Mouse (Mus musculus) yolk sac, embryonic 10.5 days (tissue): ENCODE data around the gene Ino80d.
A peak's percentile ranks its signal among the peaks of the same experiment; 100 is the strongest.

ENCODE experiments used
- DNase-seq: peaks from one replicate; pipeline ENCODE4 v3.0.0-alpha.2; 2017; ENCODE audit warnings: low spot score

The Ino80d gene

DNA sequence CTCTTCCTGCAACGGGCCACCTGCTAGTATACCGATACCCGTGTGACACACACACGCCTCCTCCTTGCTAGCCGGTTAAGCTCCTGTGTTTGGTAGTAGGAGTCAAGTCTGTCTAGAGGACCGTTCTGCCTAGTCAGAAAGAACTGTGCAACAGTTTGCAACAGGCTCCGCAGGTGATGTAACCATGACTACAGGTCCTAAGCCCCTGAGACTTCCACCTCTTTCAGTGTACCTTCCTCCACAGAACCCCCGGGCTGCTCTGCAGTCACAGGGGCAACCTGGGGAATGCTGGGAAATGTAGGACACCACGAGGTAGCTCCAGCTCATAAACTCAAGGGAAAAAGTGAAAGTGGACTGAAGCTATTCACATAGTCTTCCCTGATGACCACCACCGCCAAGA lies 123.4 kb downstream of the Ino80d start:
- no peak for DNase-seq

DNA sequence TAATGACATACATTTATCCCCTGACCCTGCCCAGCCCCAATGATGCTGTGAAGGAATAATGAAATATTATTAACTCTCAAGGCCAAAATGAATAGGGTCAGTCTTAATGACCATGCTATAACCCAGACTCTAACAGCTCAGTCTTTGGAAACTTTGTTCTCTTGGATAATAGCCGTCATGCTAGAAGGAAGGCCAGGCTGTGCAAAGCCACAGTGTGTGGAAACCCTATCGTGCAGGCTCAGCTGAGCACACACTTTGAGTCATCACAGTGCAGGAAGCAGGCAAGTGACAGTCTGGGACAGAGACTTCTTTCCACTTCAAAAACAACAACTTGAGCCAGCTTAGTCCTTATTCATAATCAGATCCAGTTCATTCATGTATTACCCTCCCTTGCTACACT lies 126.9 kb downstream of the Ino80d start:
- DNase-seq = no peak

DNA sequence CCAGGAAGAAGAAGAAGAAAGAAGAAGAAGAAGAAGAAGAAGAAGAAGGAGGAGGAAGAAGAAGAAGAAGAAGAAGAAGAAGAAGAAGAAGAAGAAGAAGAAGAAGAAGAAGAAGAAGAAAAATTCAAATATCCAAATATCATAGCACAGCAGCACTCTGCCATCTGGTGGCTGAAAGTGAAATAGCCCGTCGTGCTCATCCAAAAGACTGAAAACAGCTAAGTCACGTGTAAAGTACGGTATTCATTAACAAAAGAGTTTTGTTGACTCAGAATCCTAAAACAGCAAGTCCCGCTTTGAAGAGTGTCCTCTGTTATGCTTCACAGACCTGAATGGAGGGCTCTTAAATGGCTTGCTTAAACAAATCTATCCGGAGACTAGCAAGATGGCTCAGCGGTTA lies 128.2 kb downstream of the Ino80d start:
- DNase-seq = no peak

DNA sequence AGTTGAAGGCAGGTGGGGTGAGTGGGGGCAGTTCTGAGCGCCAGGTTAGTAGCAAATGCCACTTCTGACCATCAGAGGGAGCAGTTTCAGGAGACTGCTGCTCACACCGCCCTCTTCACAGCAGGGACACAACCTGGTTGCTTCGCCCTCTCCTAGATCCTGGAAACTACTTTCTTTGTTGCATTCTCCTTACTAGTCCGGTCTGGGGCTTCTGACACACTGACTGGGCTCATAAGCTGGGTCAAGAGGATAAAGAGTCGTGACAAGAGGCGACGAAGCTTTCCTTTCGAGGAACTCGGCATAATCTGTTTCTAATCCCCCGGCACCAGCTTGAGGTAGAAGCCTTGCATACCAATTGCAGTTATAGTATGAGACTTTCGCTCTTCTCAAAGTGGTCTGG lies 129.9 kb downstream of the Ino80d start:
- peak; percentile 50 for DNase-seq

DNA sequence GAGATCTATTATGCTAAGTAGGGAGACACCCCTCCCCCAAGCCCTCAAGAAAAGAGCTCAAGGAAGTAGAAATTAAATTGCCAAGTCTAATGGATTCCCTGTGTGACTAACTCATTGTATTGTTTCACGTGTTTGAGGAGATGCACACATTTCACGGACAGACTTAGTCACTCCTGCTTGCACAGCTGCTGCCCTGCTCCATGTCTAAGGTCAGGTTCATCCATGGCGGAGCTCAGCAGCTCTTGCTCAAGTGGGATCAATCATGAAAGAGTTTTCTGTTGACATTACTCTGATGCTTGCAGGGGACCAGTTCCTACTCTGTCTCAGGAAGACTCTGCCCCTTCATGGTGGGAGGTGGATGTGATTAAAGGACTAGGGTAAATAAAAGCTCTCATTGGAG lies 137.7 kb downstream of the Ino80d start:
- no peak for DNase-seq

DNA sequence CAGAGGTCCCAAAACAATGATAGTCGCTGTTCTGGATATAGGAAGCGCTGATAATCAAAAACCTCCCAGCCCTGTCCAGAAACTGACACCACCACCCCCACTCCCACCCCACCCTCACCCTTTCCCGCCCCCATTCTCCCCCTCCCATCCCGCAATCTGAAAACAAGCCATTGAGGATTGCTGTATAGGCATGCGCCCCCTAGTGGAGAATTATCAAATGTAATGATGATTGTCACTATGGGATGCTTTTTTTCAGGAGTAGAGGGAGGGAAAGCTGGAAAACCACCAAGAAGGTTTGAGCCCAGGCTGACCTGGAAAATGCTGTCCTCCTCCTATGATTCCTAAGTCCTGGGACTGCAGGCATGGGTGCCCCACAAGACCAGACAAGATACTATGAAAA lies 147.6 kb downstream of the Ino80d start:
- peak; percentile 15 for DNase-seq

DNA sequence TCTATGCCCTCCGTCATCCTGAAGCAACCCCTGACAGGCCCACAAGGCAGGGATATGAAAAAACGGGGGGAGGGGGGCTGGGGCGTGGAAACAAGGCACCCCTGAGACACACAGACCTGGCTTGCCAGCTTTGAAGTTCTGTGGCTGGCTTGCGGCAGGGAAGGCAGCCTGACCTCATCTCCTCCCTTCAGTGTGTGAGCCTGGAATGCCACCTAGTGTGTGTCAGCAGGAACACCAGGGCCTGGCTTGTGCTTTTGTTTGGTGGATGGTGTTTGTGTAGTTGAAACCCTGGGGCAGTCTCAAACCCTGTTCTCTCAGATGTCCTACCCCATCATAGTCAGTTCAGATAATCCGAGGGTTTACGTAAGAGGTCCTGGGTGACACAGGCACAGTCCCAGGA lies 150.2 kb downstream of the Ino80d start:
- DNase-seq = peak; percentile 55

DNA sequence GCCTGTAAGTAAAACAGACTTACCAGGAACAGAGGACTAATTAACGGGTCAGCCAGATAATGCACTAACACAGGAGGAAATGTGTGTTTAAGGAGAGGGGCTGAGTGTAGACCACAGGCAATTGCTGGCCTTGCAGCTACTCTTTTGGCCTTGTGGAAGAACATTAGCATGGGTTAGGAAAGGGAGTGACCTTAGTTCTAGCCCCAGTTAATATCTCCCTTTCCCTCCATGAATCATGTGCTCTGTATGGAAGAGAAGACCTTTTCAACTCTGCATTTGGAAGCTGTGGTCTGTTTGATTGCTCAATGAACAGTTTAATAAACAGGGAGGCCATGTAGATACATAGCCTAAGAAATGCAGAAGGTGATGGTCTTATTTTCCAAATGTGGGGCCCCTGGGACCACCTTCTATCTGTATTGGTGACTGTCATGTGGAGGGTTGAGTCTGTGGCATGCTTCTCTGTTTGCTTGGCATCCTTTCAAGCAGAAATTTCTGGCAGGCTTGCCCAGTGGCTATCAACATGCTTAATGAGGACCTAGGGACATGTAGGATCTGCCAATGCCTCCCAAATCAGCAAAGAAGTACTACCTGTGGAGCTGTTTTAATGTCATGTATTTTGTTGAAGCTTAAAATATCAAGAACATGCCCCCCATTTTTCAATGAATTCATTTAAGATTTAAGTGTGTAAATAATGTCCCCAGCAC lies 157.4 kb downstream of the Ino80d start:
- DNase-seq = no peak

DNA sequence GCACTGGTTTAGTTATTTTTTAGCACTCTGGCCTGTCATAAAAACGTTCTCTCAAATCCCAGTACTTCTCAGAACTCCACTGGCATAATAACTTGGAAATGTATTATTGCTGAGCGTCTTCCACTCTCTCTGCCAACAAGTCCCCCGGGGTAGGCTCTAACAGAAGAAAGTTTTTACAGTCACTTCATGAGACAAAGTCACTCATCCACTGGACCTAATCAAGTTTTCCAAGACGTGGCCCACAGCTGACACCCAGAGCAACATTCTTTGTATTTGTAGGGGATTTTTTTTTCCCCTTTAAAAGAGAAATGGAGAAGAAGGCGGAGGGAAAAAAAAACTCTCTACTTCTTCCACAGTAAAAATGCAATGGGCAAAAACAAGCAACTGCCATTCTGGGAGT lies 157.9 kb downstream of the Ino80d start:
- DNase-seq = no peak

DNA sequence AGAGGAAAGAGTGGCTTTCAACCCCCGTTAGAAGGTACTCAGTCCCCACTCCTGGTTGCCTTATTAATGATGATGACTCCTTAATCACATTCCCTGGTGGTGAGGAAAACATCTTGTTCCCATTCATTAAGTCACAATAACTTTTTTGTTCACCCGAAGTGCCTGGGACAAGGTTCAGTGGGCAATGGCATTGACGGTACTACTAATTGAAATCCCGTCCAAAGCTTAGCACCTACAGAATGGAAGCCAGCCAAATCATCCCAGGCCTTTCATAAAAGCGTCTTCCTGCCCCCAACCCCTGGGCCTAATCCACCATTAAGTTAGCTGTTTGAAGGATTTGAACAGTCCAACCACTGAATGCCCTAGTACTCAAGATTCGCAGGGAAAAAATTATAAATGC lies 159.1 kb downstream of the Ino80d start:
- DNase-seq = no peak

DNA sequence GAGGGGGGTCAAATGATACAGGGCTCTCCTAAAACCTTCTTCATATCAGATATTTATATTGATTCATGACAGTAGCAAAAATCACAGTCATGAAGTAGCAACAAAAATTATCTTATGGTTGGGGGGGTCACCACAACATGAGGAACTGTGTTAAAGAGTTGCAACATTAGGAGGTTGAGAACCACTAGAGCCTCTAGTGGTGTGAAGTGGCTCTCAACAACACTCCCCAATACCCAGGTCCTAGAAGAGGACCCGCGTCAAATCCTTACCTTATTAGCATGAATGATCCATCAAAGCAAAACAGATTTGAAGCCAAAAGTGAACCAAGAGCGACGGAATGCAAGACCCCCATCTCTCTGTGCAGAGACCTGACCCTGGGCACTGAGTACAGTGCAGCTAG lies 161.4 kb downstream of the Ino80d start:
- DNase-seq = no peak

DNA sequence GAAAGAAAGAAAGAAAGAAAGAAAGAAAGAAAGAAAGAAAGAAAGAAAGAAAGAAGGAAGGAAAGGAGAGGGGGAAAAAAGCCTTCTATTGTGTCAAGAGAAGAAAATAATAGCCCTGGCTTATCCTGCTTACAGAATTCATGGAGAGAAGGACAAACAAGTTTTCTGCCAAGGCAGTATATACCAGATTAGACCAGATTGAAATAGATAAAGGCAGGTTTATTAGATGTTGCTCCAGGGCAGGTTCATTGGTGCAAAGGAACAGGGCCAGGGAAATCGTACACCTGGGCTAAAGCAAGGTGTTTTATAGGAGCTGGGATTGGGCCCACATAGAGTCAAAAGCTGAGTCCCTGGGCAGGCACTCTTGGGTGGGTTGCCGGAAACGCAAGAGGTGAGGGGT lies 162.1 kb downstream of the Ino80d start:
- DNase-seq = no peak

DNA sequence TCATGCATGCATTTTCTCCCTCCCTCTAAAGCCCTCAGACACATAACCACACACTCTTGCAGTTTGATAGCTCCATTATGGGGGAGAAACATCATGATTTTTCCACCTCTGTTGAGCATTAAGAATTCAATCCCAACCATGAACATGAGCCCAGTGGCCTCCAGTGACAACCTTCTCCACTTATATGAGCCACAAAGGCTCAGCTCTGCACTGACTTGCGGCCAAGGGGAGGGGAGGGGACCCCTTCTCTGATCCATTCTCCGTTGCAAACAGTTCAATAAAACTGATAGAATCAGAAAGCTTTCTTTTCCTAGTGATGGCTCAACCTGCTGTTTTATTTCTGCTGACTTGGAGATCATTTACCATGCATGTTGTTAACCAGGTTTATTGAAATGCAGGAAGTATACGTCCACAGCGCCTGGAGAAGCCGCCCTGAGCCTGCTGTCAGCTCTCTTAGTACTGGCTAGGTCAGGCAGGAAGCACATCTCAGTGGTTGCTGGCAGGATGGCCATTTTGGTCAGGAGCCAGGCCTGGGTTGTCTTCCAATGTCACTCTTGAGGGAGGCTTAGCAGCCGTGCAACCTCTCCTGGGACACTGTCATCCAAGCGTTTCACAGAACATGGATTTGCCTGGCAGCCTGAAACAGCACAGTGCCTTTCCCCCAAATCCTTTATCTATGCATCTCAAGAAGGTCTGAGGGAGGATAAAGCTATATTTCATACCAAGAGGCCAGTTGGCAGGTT lies 163.2 kb downstream of the Ino80d start:
- DNase-seq = no peak

DNA sequence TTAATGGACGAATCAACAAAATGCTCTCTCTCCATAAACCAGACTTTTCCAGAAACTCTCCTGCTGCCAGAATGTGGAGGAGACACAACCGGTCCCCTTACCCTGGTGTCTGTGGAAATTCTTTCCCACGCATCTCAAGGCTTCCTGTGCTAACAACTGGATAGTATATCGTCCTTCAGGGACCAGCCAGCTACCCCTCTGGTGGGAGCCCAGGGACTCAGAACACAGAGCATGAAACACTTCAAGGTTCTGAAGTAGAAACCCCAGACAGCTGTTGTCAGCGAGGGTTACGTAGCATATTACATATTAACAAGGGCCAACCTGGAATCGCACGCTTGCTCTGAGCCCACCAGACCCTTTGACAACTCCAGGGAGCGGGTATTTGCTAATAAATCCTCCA lies 163.9 kb downstream of the Ino80d start:
- DNase-seq = no peak

DNA sequence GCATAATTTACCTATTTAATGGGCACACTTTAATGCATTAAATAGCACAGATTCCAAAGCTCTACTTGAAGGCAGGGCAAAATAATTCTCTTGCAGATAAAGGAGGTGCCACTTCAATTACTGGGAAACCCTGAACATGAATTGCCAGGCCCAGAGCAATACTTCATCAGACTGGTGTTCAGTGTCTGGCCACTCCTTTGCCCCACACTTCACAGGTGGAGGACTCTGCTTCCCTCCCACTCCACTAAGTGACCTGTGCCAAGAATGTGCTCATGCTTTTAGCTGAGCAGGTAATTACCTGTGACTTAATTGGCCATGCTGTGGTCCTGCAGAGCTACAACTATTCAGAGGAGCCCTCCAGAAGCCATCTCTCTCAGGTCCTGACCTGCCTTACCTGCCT lies 166.7 kb downstream of the Ino80d start:
- DNase-seq = no peak

DNA sequence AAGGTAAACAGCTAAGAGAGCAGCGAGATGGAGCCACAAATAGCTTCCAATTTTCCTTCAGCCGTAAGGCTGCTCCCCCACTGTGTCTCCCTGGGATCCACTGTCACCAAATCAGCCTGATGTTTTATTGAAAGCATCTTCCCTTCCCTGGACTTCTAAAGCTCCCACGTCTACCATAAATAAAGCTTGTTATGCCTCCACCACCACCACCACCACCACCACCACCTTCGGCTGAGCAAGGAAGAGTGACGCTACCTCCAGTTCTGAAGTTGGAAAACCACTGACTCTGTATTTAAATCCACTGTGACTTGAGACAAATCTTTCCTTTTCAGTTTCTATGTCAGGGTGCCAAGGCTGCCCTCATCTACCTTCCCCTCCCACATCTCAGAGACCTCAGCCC lies 167.5 kb downstream of the Ino80d start:
- DNase-seq = no peak

DNA sequence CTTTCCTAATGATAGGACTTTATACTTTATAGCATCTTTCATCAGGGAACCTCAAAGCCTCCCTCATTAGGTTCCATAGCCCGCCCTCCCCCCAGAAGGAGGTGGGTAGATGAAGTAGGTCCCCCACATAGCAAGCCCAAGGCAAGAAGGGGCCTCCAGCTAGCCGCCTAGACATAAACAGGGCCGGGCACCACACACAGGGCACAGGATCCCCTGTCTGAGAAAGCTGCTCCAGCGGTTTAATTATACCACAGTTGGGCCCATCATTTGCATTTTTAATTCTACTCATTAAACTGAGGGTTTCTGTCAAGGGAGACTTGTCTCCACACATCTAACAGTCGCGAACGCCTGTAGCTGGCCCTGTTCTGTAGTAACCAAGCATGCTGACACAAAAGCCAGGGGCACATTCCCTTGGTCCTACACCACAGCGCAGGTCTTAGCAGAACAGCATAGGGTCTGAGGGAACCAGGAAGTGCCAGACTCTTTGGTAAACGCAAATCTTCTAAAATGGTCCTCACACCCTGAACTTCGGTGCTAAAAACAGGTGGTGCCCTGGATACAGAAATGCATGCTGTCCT lies 179.6 kb downstream of the Ino80d start:
- DNase-seq = no peak

DNA sequence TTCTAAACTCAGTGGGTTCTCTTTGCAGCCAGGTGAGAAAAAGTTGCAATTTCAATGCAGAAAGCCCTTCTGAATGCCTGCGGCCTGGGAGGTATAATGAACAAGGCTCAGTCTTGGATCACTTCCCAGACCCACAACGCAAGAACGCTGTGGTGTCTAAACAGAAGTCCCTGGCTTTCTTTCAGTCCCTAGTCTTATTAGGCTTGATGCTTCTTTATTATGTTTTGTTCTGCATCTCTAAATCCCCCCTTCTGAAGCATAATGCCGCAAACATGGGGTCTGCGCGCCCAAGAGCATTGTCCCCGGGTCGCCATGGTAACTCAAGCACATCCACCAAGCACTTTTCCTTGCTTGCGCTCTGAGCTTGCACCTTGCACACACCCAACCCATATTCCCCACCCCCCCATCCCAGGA lies 180.4 kb downstream of the Ino80d start:
- DNase-seq = no peak

DNA sequence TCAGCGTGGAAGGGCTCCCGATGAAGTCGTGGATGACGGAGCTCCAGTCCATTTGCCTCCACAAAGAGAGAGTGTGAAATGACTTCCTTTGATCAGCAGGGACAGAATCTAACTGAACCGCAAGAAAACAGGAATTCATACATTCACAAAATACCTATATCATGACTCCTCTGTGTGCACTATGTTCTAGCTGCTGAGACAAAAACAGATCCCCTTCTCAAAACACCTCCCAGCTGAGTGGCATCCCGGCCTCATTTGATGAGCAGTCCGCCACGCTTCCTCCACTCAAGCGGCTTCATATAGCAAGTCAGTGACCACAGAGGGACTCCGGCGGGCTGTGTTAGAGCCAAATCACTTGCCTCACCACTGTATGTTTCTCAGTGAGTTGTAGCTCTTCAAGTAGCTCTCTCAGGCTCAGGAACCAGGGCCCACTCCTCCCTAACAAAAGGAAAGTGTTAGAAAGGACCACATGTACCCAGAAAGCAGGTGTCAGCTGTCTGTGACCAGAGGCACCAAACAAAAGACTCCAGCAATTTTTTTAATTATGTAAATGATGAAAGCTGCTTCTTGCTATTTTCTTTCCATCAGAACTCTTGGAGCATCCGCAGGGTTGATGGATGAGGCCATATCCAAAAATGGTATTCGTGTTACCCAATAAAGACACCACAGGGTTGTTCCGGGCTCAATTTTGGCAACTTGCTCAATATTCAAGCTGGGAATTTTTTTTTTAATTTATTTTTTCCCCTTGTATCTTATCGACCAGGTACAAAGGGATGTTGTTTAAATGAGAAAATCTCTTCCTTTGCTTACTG lies 181.0 kb downstream of the Ino80d start:
- no peak for DNase-seq

DNA sequence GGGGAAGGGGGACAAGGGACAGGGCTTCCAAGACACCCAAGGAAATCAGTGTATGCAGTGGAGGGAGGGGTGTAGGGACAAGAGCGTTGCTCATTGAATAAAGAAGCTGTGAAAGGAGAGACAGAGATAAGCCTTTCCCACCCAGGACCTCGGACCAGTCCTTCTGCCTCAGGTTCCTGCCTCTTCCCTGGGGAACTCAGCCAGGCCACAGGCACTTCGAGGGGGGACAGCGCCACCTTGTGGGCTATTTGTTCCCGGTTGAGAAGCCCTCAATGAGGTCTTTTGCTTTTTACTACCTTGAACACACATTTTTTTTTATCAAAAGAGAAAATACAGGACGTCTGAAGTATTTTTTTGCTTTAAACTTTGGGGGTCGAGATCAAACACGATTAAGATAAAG lies 185.0 kb downstream of the Ino80d start:
- peak; percentile 61 for DNase-seq

DNA sequence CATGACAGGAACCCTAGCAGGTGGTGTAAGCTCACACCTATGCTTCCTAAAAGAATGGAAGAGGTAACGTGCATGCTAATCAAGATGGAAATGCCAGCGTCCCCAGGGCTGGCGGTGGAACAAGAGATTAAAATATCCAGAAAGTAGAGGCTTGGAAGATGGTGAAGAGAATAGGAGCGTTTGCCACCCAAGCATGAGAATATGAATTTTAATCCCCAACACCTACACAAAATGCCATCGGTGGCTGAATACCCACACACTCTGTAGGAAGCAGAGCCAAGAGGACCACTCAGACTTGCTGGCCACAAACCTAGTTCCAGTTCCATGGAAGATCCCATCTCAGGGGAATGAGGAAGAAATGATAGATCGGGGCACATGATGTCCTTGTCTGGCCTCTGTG lies 195.2 kb downstream of the Ino80d start:
- DNase-seq = no peak

DNA sequence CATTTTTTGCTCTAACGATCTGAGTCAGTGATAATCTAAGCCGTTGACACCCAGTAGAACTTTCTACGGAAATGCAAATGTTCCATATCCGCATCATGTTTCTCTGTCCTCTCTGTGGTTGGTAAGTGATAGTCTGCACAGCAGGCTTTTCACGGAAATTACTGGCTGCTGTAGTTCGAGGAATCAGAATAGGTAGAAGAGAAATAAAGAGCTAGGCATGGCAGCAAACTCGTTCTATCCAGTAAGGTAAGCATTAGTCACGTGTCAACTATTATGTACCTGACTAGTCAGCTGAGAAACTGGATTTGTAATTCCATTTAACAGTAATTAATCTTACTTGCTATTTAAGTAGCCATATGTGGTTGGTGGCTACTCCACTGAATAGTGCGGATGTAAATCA lies 197.9 kb downstream of the Ino80d start:
- DNase-seq = no peak

DNA sequence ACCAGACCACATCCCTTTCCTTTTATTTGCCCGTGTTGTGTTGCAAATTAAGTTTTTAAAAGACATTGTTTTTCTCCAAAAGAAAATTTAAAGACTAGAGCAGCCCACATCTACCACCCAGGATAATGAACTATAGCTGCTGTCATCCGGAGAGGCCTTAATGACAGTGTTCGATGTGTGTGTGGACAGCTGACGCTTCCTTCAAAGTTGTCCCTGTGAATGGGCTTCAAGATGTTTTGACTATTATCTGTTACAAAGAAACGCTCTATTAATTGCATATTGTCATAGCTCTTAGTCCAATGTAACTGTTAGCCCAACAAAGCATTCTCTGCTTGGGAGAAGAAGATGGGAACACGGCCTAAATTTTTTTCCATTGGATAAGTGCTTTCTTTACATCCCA lies 200.0 kb downstream of the Ino80d start:
- no peak for DNase-seq
